Mouse (Mus musculus): ENCODE data around the gene Psmf1. TPM values are rescaled to one million over a fixed set of nuclear protein-coding genes. Genes with fewer than 3 reads are reported as not detected.

Gene Psmf1
- 23.9 and 27.4 TPM in 2 replicates for polyA plus RNA-seq (2012; rRNA removed)
- 46.2 and 51.4 TPM in 2 replicates for polyA plus RNA-seq (2014; fragmentation: Nextera tagmentation; extraction: Ambion mirVana)

- Histone ChIP-seq H3K9ac (replicated peaks) (peak within 1 kb of the TSS; percentile 66), H3K4me3 (ENCODE audit: insufficient read depth in 1 of 2, low read depth in 2 of 2, low read length in 2 of 2) (0 out of 4 replicates have a peak within 1 kb of the TSS, but pooled peaks of 1 of the 2 experiments have one; percentile 12), H3K4me2 (ENCODE audit: low read depth) (peak within 1 kb of the TSS; percentile 79), H3K9me3 (ENCODE audit: control insufficient read depth, low read length) (no peaks in the 10 kb centered on the region), H3K36me3 (replicated peaks; ENCODE audit: control insufficient read depth, insufficient read depth, low read depth) (no peaks in the 10 kb centered on the region), H3K27me3 (ENCODE audit: control insufficient read depth, insufficient read depth, low read length) (no peaks in the 10 kb centered on the region), H3K4me1 (replicated peaks; ENCODE audit: control insufficient read depth in 2 of 2, insufficient read depth in 2 of 2, low read length in 1 of 2) (peaks cover 42 to 47% of the 10 kb centered on the region in 2 experiments), H3K27ac (peak within 1 kb of the TSS; percentile 96)
- DNase-seq (ENCODE audit: low read depth in 3 of 3, low spot score in 3 of 3) (no peak), ATAC-seq (ENCODE audit: insufficient read depth) (no peak)
- no peak for TF ChIP-seq CTCF (IDR thresholded peaks at IDR 0.05; ENCODE audit: low read depth)
- TF ChIP-seq EP300 (IDR thresholded peaks at IDR 0.05; ENCODE audit: low read depth), result no peak
Observed at GRCm38 (mm10) chr2:151743845-151744244, at the start of gene Psmf1. Gene Psmf1, minus strand, starts transcription at chr2:151744186.

GRCm38 (mm10) chr2:151791156-151791555 is 47.2 kb upstream of the Psmf1 start:
- Histone ChIP-seq H3K4me2 (ENCODE audit: low read depth) (no peak overlapping the region), H3K36me3 (replicated peaks; ENCODE audit: control insufficient read depth, insufficient read depth, low read depth) (no peaks in the 10 kb centered on the region), H3K9me3 (ENCODE audit: control insufficient read depth, low read length) (no peaks in the 10 kb centered on the region), H3K9ac (replicated peaks) (no peak overlapping the region), H3K27me3 (ENCODE audit: control insufficient read depth, insufficient read depth, low read length) (no peaks in the 10 kb centered on the region), H3K4me1 (replicated peaks; ENCODE audit: control insufficient read depth in 2 of 2, insufficient read depth in 2 of 2, low read length in 1 of 2) (no peaks in the 10 kb centered on the region), H3K27ac (no peak overlapping the region), H3K4me3 (ENCODE audit: insufficient read depth in 1 of 2, low read depth in 2 of 2, low read length in 2 of 2) (no peak overlapping the region)
- ATAC-seq (ENCODE audit: insufficient read depth) (no peak), DNase-seq (ENCODE audit: low read depth in 3 of 3, low spot score in 3 of 3) (no peak)
- TF ChIP-seq CTCF (IDR thresholded peaks at IDR 0.05; ENCODE audit: low read depth) (no peak), EP300 (IDR thresholded peaks at IDR 0.05; ENCODE audit: low read depth) (no peak)
- WGBS (ENCODE audit: insufficient replicate concordance), result 37% methylated on average over 5 of the region's 5 CpGs

GRCm38 (mm10) chr2:151790169-151790568 is 46.2 kb upstream of the Psmf1 start:
- H3K27me3 ChIP-seq (ENCODE audit: control insufficient read depth, insufficient read depth, low read length), result no peaks in the 10 kb centered on the region
- H3K4me2 ChIP-seq (ENCODE audit: low read depth), result no peak overlapping the region
- DNase-seq (ENCODE audit: low read depth in 3 of 3, low spot score in 3 of 3) (no peak), ATAC-seq (ENCODE audit: insufficient read depth) (no peak)
- H3K9me3 ChIP-seq (ENCODE audit: control insufficient read depth, low read length), result no peaks in the 10 kb centered on the region
- 36% methylated on average over 7 of the region's 7 CpGs for WGBS (ENCODE audit: insufficient replicate concordance)
- H3K27ac ChIP-seq, result no peak overlapping the region
- H3K36me3 ChIP-seq (replicated peaks; ENCODE audit: control insufficient read depth, insufficient read depth, low read depth), result no peaks in the 10 kb centered on the region
- TF ChIP-seq EP300 (IDR thresholded peaks at IDR 0.05; ENCODE audit: low read depth), result no peak
- no peak for TF ChIP-seq CTCF (IDR thresholded peaks at IDR 0.05; ENCODE audit: low read depth)
- H3K4me1 ChIP-seq (replicated peaks; ENCODE audit: control insufficient read depth in 2 of 2, insufficient read depth in 2 of 2, low read length in 1 of 2), result no peaks in the 10 kb centered on the region
- H3K9ac ChIP-seq (replicated peaks), result no peak overlapping the region
- no peak overlapping the region for H3K4me3 ChIP-seq (ENCODE audit: insufficient read depth in 1 of 2, low read depth in 2 of 2, low read length in 2 of 2)

- Histone ChIP-seq H3K4me1 (replicated peaks; ENCODE audit: control insufficient read depth in 2 of 2, insufficient read depth in 2 of 2, low read length in 1 of 2) (no peaks in the 10 kb centered on the region), H3K4me2 (ENCODE audit: low read depth) (no peak overlapping the region), H3K4me3 (ENCODE audit: insufficient read depth in 1 of 2, low read depth in 2 of 2, low read length in 2 of 2) (no peak overlapping the region), H3K27ac (no peak overlapping the region), H3K36me3 (replicated peaks; ENCODE audit: control insufficient read depth, insufficient read depth, low read depth) (no peaks in the 10 kb centered on the region), H3K27me3 (ENCODE audit: control insufficient read depth, insufficient read depth, low read length) (no peaks in the 10 kb centered on the region), H3K9me3 (ENCODE audit: control insufficient read depth, low read length) (no peaks in the 10 kb centered on the region), H3K9ac (replicated peaks) (no peak overlapping the region)
- no peak for ATAC-seq (ENCODE audit: insufficient read depth)
- 51% methylated on average over 7 of the region's 7 CpGs for WGBS (ENCODE audit: insufficient replicate concordance)
- TF ChIP-seq CTCF (IDR thresholded peaks at IDR 0.05; ENCODE audit: low read depth) (no peak), EP300 (IDR thresholded peaks at IDR 0.05; ENCODE audit: low read depth) (no peak)
- DNase-seq (ENCODE audit: low read depth in 3 of 3, low spot score in 3 of 3), result no peak
Observed at GRCm38 (mm10) chr2:151788221-151788977, 44.4 kb upstream of the Psmf1 start.

- no peak for TF ChIP-seq EP300 (IDR thresholded peaks at IDR 0.05; ENCODE audit: low read depth)
- no peak for TF ChIP-seq CTCF (IDR thresholded peaks at IDR 0.05; ENCODE audit: low read depth)
- H3K36me3 ChIP-seq (replicated peaks; ENCODE audit: control insufficient read depth, insufficient read depth, low read depth), result no peaks in the 10 kb centered on the region
- no peaks in the 10 kb centered on the region for H3K4me1 ChIP-seq (replicated peaks; ENCODE audit: control insufficient read depth in 2 of 2, insufficient read depth in 2 of 2, low read length in 1 of 2)
- no peak overlapping the region for H3K27ac ChIP-seq
- no peak for ATAC-seq (ENCODE audit: insufficient read depth)
- H3K9ac ChIP-seq (replicated peaks), result no peak overlapping the region
- no peaks in the 10 kb centered on the region for H3K9me3 ChIP-seq (ENCODE audit: control insufficient read depth, low read length)
- H3K4me3 ChIP-seq (ENCODE audit: insufficient read depth in 1 of 2, low read depth in 2 of 2, low read length in 2 of 2), result no peak overlapping the region
- no peaks in the 10 kb centered on the region for H3K27me3 ChIP-seq (ENCODE audit: control insufficient read depth, insufficient read depth, low read length)
- no peak for DNase-seq (ENCODE audit: low read depth in 3 of 3, low spot score in 3 of 3)
- WGBS (ENCODE audit: insufficient replicate concordance), result 49% methylated on average over 2 of the region's 2 CpGs
- no peak overlapping the region for H3K4me2 ChIP-seq (ENCODE audit: low read depth)
Observed at GRCm38 (mm10) chr2:151783493-151783892, 39.5 kb upstream of the Psmf1 start.
